Mouse (Mus musculus): ENCODE data around the gene Ticam1.

DNA sequence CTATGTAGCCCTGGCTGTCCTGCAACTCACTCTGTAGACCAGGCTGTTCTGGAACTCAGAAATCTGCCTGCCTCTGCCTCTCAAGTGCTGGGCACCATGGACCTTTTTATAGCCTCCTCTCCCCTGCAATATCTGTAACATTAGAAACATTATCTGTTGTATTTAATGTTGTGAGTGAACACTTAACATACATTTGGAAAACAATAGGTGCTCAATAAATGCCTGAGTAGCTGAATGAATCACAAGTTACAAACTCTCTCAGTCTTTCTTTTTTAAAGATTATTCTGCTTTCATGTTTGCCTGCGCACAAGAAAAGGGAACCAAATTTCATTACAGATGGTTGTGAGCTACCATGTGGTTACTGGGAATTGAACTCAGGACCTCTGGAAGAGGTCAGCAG lies 21.7 kb upstream of the Ticam1 start:
- no peak for TF ChIP-seq POLR2A (IDR thresholded peaks at IDR 0.05; ENCODE audit: insufficient read depth, low read depth, low read length)
- no peak for TF ChIP-seq CTCF (IDR thresholded peaks at IDR 0.05; ENCODE audit: insufficient read depth, low read depth, low read length)
